Mouse (Mus musculus): ENCODE measurements around the gene Nt5c3b.

DNA sequence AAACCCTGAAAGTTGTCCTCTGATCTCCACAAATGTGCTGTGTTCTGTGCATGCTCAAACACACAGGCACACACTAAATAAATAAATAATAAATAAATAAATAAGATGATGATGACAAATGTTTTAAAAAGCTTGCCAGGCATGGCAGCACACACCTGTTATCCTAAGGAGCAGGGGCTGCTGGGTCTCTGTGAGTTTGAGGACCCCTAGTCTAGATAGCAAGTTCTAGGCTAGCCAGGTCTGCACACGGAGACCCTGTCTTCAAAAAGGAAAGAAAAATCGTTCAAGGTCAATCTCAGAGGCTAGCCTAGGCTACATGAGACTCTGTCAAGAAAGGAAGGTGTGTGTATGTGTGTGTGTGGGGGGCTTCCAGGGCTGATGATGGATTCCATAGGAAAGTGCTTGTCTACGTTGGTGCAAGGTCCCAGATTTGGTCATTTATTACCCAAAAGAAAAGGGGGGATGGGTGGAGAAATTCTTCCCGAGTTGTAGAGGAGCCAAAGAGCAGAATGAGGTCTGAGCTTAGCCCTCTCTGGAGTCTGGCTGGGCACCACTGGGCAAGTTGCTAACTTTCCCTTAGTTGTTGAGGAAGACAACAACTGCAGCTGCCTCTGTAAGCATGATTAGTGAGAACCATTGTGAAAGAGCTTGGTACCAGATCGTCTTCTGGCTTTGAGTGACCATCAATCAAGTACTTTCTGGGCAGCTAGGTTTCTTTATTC lies 47.1 kb downstream of the Nt5c3b start:
- TF ChIP-seq CTCF (conservative IDR thresholded peaks at IDR 0.05; ENCODE audit: low read length) (no peak), NANOG (IDR thresholded peaks at IDR 0.05; ENCODE audit: borderline replicate concordance, low read length) (no peak)

Data from E14TG2a.4 (cell line).